Mouse (Mus musculus) liver, embryonic 16.5 days (tissue): ENCODE results near the gene Csnk2b. TPM values are rescaled to one million over a fixed set of nuclear protein-coding genes. Genes with fewer than 3 reads are reported as not detected.

Experiments used
- ATAC-seq: fragments of 200-750 bp; cut with Nextera tagmentation; 2 replicates; pipeline ENCODE4 v1.8.0; 2017; ENCODE audit warnings: low read depth, mild to moderate bottlenecking, moderate number of reproducible peaks, moderate library complexity
- H3K27ac ChIP-seq: fragments of 300-500 bp; sonication (generic); 2 replicates; pipeline ENCODE4 v1.5.1; 2014; ENCODE audit warnings: mild to moderate bottlenecking, low read length
- H3K27me3 ChIP-seq: fragments of 300-500 bp; sonication (generic); 2 replicates; pipeline ENCODE4 v1.6.1; 2014; ENCODE audit warnings: low read depth, low read length, mixed read lengths; ENCODE audit not compliant: control insufficient read depth, insufficient read depth
- H3K36me3 ChIP-seq: fragments of 300-500 bp; sonication (generic); 2 replicates; pipeline ENCODE4 v1.6.1; 2014; ENCODE audit warnings: mild to moderate bottlenecking; ENCODE audit not compliant: control insufficient read depth, insufficient read depth
- H3K4me1 ChIP-seq: fragments of 300-500 bp; sonication (generic); 2 replicates; pipeline ENCODE4 v1.6.1; 2014; ENCODE audit warnings: low read depth, low read length, mixed read lengths; ENCODE audit not compliant: control insufficient read depth
- H3K4me2 ChIP-seq: fragments of 300-500 bp; sonication (generic); 2 replicates; pipeline ENCODE4 v1.6.1; 2014; ENCODE audit warnings: low read depth, low read length, mixed read lengths
- H3K4me3 ChIP-seq: fragments of 300-500 bp; sonication (generic); 2 replicates; pipeline ENCODE4 v1.5.1; 2014; ENCODE audit warnings: low read depth, mild to moderate bottlenecking, low read length
- H3K9ac ChIP-seq: fragments of 300-500 bp; sonication (generic); 2 replicates; pipeline ENCODE4 v1.6.1; 2014; ENCODE audit warnings: low read depth, low read length
- H3K9me3 ChIP-seq: fragments of 300-500 bp; sonication (generic); replicated peaks from 2 replicates; pipeline ENCODE4 v1.6.1; 2016; ENCODE audit warnings: low read length; ENCODE audit not compliant: control insufficient read depth
- WGBS: fragments of 180-500 bp; shearing (Covaris S2); extraction: QIAGEN DNeasy Blood & Tissue Kit; methylation state at CpG from one replicate; pipeline ENCODE4 v1.1.7; 2014; ENCODE audit not compliant: insufficient replicate concordance; 5-methylcytosine and 5-hydroxymethylcytosine counted together
- polyA plus RNA-seq: library from polyadenylated mRNA; unstranded; fragments of >200 nt; fragmentation: Nextera tagmentation; extraction: Ambion mirVana; gene quantifications from 2 replicates; pipeline ENCODE4 v1.2.1, GENCODE M21; 2015

The Csnk2b gene
- polyA plus RNA-seq, 1 experiment from 2014 or later, result 115 TPM

DNA sequence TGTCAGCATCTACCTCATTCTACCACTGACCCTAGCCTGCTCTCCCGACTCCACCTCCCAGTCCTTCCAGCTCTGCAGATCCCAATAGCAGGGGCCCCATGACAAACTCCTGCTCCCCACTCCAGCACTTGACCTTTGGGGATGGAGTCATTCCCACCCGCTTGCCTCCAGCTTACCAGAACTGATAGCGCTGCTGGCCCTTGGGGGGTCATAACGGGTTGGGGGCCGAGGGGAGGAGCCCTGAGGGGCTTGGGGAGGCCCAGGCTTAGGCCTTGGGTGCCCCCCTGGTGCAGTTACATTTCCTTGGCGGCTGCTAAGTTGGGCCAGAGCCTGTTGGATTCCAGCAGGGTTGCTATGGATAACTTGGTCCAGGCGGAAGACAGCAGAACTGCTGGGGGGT, 32.8 kb upstream of the Csnk2b start:
- WGBS, result 81% methylated on average over 7 of the region's 7 CpGs
- no peak for ATAC-seq
- no peak overlapping the region for H3K9ac ChIP-seq
- no peak overlapping the region for H3K4me3 ChIP-seq
- peaks cover 91% of the 10 kb centered on the region for H3K36me3 ChIP-seq
- H3K9me3 ChIP-seq, result no peaks in the 10 kb centered on the region
- H3K27me3 ChIP-seq, result no peaks in the 10 kb centered on the region
- H3K4me1 ChIP-seq, result no peaks in the 10 kb centered on the region
- H3K27ac ChIP-seq, result no peak overlapping the region
- no peak overlapping the region for H3K4me2 ChIP-seq

GRCm38 (mm10) chr17:35153931-35154330, 32.1 kb upstream of the Csnk2b start:
- 82% methylated on average over 4 of the region's 4 CpGs for WGBS

GRCm38 (mm10) chr17:35153077-35153476, 31.2 kb upstream of the Csnk2b start:
- no peak for ATAC-seq
- no peaks in the 10 kb centered on the region for H3K9me3 ChIP-seq
- no peak overlapping the region for H3K9ac ChIP-seq
- peaks cover 82% of the 10 kb centered on the region for H3K36me3 ChIP-seq
- H3K27ac ChIP-seq, result no peak overlapping the region
- no peak overlapping the region for H3K4me2 ChIP-seq
- H3K4me3 ChIP-seq, result no peak overlapping the region
- 84% methylated on average over 9 of the region's 9 CpGs for WGBS
- H3K27me3 ChIP-seq, result no peaks in the 10 kb centered on the region
- H3K4me1 ChIP-seq, result no peaks in the 10 kb centered on the region

More at GRCm38 (mm10) chr17:35153931-35154330, 32.1 kb upstream of the Csnk2b start:
- Histone ChIP-seq H3K4me1 (no peaks in the 10 kb centered on the region), H3K27me3 (no peaks in the 10 kb centered on the region), H3K4me2 (no peak overlapping the region), H3K9me3 (no peaks in the 10 kb centered on the region), H3K36me3 (peaks cover 90% of the 10 kb centered on the region), H3K27ac (no peak overlapping the region), H3K4me3 (no peak overlapping the region), H3K9ac (no peak overlapping the region)
- ATAC-seq, result no peak

- whole genome bisulfite sequencing, result 87% methylated on average over 4 of the region's 4 CpGs
- Histone ChIP-seq H3K36me3 (peaks cover 77% of the 10 kb centered on the region), H3K9me3 (no peaks in the 10 kb centered on the region), H3K4me1 (no peaks in the 10 kb centered on the region), H3K27me3 (no peaks in the 10 kb centered on the region), H3K27ac (no peak overlapping the region), H3K9ac (no peak overlapping the region), H3K4me2 (no peak overlapping the region), H3K4me3 (no peak overlapping the region)
- no peak for ATAC-seq
Measured at GRCm38 (mm10) chr17:35152121-35152520, 30.3 kb upstream of the Csnk2b start.

DNA sequence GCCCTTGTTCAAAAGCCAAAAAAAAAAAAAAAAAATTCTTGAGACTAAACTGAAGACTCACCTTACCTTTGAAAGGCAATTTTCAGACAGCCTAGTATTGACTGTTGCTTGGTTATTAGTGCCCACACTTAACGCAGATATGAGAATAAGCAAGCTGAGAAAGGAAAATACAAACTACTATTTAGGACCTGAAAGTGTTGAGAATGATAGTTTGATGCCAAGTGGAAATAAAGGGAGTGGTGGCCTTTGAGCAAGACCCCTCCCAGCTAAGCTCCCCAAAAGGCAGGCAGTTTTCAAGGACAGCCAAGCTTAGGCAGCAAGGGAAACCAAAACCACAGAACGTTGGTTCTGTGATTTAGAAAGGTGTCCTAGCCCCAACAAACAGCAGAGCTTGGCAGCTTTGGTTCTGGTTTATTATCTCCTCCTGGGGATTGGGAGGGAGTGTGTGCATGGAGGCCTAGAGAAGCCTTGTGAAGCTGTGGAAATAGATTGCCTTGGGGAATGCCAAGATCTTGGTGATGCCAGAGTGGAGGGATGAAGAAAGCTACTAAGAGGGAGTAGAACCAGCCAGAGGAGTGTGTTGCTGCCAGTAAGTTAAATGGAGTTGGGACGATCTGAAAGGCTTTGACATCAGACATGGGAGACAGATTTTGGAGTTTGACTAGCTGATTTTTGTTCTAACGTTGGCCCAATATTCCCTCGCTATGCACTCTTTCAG, 26.2 kb upstream of the Csnk2b start:
- no peaks in the 10 kb centered on the region for H3K4me1 ChIP-seq
- H3K27me3 ChIP-seq, result no peaks in the 10 kb centered on the region
- 61% methylated on average over 5 of the region's 5 CpGs for WGBS
- no peak for ATAC-seq
- H3K27ac ChIP-seq, result no peak overlapping the region
- H3K36me3 ChIP-seq, result peaks cover 75% of the 10 kb centered on the region
- no peak overlapping the region for H3K4me2 ChIP-seq
- H3K9ac ChIP-seq, result no peak overlapping the region
- no peak overlapping the region for H3K4me3 ChIP-seq
- no peaks in the 10 kb centered on the region for H3K9me3 ChIP-seq

GRCm38 (mm10) chr17:35147348-35147747, 25.5 kb upstream of the Csnk2b start:
- Histone ChIP-seq H3K27me3 (no peaks in the 10 kb centered on the region), H3K4me1 (no peaks in the 10 kb centered on the region), H3K9ac (no peak overlapping the region), H3K27ac (no peak overlapping the region), H3K4me2 (no peak overlapping the region), H3K4me3 (no peak overlapping the region), H3K36me3 (peaks cover 75% of the 10 kb centered on the region), H3K9me3 (no peaks in the 10 kb centered on the region)
- WGBS, result 76% methylated on average over 3 of the region's 3 CpGs
- no peak for ATAC-seq

DNA sequence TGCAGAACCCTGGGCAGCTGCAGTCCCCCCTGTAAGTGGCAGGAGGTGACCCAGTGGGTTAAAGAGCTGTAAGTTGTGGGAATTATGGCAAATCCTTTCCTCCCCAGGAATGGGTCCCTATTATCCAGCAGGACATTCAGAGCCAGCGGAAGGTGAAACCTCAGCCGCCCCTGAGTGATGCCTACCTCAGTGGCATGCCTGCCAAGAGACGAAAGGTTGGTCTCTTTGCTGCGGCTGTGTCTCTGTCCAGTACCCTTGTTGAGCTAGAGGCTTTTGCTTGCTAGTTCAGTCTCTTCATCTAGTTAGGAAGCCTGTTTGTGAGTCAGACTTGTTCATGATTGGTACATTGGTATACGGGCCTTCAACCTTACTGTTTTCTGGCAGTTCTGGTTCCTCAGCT, 24.3 kb upstream of the Csnk2b start:
- H3K4me1 ChIP-seq, result no peaks in the 10 kb centered on the region
- no peaks in the 10 kb centered on the region for H3K27me3 ChIP-seq
- no peaks in the 10 kb centered on the region for H3K9me3 ChIP-seq
- no peak overlapping the region for H3K4me2 ChIP-seq
- ATAC-seq, result no peak
- 88% methylated on average over 5 of the region's 5 CpGs for WGBS
- H3K36me3 ChIP-seq, result peaks cover 78% of the 10 kb centered on the region
- H3K4me3 ChIP-seq, result no peak overlapping the region
- H3K9ac ChIP-seq, result no peak overlapping the region
- H3K27ac ChIP-seq, result no peak overlapping the region

DNA sequence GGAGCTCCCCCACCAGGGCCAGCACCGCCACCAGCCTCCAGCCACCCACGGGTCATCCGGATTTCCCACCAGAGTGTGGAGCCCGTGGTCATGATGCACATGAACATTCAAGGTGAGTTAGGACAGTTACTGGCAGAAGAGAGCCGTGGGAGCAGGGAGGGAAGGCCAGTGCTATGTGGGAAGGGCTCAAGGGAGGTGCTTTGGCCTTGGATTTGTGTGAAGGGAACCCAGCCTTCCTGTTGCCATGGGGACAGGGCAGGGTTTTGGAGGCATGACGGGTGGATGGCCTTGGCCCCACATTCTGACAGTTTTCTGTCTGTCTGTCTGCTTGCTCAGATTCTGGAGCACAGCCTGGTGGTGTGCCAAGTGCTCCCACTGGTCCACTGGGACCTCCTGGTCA, 20.1 kb upstream of the Csnk2b start:
- WGBS, result 78% methylated on average over 6 of the region's 6 CpGs
- ATAC-seq, result no peak

GRCm38 (mm10) chr17:35140490-35140996, 18.7 kb upstream of the Csnk2b start:
- Histone ChIP-seq H3K27me3 (no peaks in the 10 kb centered on the region), H3K4me3 (no peak overlapping the region), H3K9me3 (no peaks in the 10 kb centered on the region), H3K4me1 (peaks cover 16% of the 10 kb centered on the region), H3K27ac (no peak overlapping the region), H3K9ac (no peak overlapping the region), H3K4me2 (no peak overlapping the region), H3K36me3 (peaks cover 63% of the 10 kb centered on the region)
- 81% methylated on average over 16 of the region's 16 CpGs for WGBS
- ATAC-seq, result no peak

More for the DNA sequence above, 20.1 kb upstream of the Csnk2b start:
- no peaks in the 10 kb centered on the region for H3K9me3 ChIP-seq
- no peak overlapping the region for H3K27ac ChIP-seq
- no peak overlapping the region for H3K4me3 ChIP-seq
- no peak overlapping the region for H3K9ac ChIP-seq
- H3K36me3 ChIP-seq, result peaks cover 75% of the 10 kb centered on the region
- H3K4me1 ChIP-seq, result peaks cover 6% of the 10 kb centered on the region
- H3K4me2 ChIP-seq, result no peak overlapping the region
- H3K27me3 ChIP-seq, result no peaks in the 10 kb centered on the region
